Mouse (Mus musculus) hindbrain, embryonic 13.5 days (tissue): ENCODE results near the gene Zmiz1. TPM values are rescaled to one million over a fixed set of nuclear protein-coding genes. Genes with fewer than 3 reads are reported as not detected.

Experiments
- ATAC-seq: fragments of 200-750 bp; cut with Nextera tagmentation; 2 replicates; pipeline ENCODE4 v1.8.0; 2017; ENCODE audit warnings: moderate TSS enrichment; ENCODE audit not compliant: low FRiP score
- H3K27ac ChIP-seq: fragments of 300-500 bp; sonication (generic); 2 replicates; pipeline ENCODE4 v1.5.1; 2015; ENCODE audit warnings: inconsistent platforms, mild to moderate bottlenecking, moderate library complexity
- H3K27me3 ChIP-seq: fragments of 300-500 bp; sonication (generic); 2 replicates; pipeline ENCODE4 v1.6.1; 2015; ENCODE audit warnings: mild to moderate bottlenecking, inconsistent platforms
- H3K36me3 ChIP-seq: fragments of 300-500 bp; sonication (generic); 2 replicates; pipeline ENCODE4 v1.6.1; 2015; ENCODE audit warnings: mild to moderate bottlenecking, inconsistent platforms
- H3K4me1 ChIP-seq: fragments of 300-500 bp; sonication (generic); replicated peaks from 2 replicates; pipeline ENCODE4 v1.6.1; 2015; ENCODE audit warnings: inconsistent platforms
- H3K4me2 ChIP-seq: fragments of 300-500 bp; sonication (generic); 2 replicates; pipeline ENCODE4 v1.6.1; 2015; ENCODE audit warnings: inconsistent platforms, mild to moderate bottlenecking, moderate library complexity
- H3K4me3 ChIP-seq: fragments of 300-500 bp; sonication (generic); 2 replicates; pipeline ENCODE4 v1.5.1; 2015; ENCODE audit warnings: mild to moderate bottlenecking, inconsistent platforms
- H3K9ac ChIP-seq: fragments of 300-500 bp; sonication (generic); 2 replicates; pipeline ENCODE4 v1.6.1; 2015; ENCODE audit warnings: mild to moderate bottlenecking, inconsistent platforms
- H3K9me3 ChIP-seq: fragments of 300-500 bp; sonication (generic); 2 replicates; pipeline ENCODE4 v1.6.1; 2016; ENCODE audit warnings: inconsistent platforms
- WGBS: fragments of 180-500 bp; shearing (Covaris S2); methylation state at CpG from one replicate; pipeline ENCODE4 v1.1.7; 2015; 5-methylcytosine and 5-hydroxymethylcytosine counted together
- polyA plus RNA-seq: library from polyadenylated mRNA; unstranded; fragments of >200 nt; fragmentation: Nextera tagmentation; extraction: Ambion mirVana; gene quantifications from 2 replicates; pipeline ENCODE4 v1.2.1, GENCODE M21; 2015

The Zmiz1 gene
- polyA plus RNA-seq, 1 experiment from 2014 or later: 58.5 TPM

DNA sequence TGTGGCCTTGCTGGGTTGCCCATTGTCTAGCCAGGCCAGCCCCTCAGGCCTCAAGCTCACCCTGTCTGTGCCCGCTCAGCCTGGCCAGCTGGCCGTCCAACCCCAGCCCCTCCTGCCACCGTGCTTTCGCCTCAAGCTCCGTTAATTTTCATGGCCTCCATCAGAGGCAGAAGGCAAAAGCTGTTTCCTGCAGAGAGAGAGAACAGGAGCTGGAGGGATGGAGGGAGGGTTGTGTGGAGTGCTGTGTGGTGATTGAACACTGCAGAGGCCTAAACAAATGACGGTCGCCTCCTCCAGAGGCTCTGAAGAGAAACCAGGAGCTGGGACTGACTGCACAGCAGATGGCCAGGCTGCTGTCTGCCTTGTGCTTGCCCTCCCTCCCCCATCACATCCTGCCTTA, 164.7 kb downstream of the Zmiz1 start:
- ATAC-seq: peak; percentile 30
- Histone ChIP-seq H3K9me3 (no peaks in the 10 kb centered on the region), H3K4me1 (peaks cover 98% of the 10 kb centered on the region)

DNA sequence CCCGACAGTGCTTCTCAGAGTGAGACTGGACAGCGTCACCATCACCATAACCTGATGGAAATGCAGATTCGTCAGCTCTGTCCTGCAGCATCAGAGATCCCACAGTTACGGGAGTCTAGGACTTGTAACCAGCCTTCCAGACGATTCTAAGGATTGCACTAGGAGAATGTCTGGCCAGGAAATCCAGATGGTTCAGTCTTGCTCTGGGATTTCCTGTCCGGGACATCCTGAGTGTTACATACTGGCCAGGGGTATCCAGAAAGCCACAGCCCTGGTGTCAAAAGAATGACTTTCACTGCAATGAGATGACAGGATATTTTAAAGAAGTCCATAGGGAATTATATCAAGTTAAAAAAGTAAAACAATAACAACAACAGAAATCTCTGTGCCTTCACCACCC, 165.7 kb downstream of the Zmiz1 start:
- Histone ChIP-seq H3K4me2 (no peak overlapping the region), H3K4me3 (no peak overlapping the region), H3K9ac (peak overlapping the region; percentile 57; the same call in 1 of the 2 replicates), H3K4me1 (peaks cover 98% of the 10 kb centered on the region), H3K27me3 (no peaks in the 10 kb centered on the region), H3K36me3 (peaks cover 32% of the 10 kb centered on the region), H3K9me3 (no peaks in the 10 kb centered on the region), H3K27ac (peak overlapping the region; percentile 94)
- WGBS: 85% methylated on average over 6 of the region's 6 CpGs
- ATAC-seq: no peak

More for the DNA sequence above, 164.7 kb downstream of the Zmiz1 start:
- H3K4me2 ChIP-seq: no peak overlapping the region
- H3K36me3 ChIP-seq: peaks cover 28% of the 10 kb centered on the region
- 14% methylated on average over 7 of the region's 7 CpGs for WGBS
- H3K27ac ChIP-seq: peak overlapping the region; percentile 94
- peak overlapping the region; percentile 57; the same call in 1 of the 2 replicates for H3K9ac ChIP-seq
- no peaks in the 10 kb centered on the region for H3K27me3 ChIP-seq
- H3K4me3 ChIP-seq: no peak overlapping the region

DNA sequence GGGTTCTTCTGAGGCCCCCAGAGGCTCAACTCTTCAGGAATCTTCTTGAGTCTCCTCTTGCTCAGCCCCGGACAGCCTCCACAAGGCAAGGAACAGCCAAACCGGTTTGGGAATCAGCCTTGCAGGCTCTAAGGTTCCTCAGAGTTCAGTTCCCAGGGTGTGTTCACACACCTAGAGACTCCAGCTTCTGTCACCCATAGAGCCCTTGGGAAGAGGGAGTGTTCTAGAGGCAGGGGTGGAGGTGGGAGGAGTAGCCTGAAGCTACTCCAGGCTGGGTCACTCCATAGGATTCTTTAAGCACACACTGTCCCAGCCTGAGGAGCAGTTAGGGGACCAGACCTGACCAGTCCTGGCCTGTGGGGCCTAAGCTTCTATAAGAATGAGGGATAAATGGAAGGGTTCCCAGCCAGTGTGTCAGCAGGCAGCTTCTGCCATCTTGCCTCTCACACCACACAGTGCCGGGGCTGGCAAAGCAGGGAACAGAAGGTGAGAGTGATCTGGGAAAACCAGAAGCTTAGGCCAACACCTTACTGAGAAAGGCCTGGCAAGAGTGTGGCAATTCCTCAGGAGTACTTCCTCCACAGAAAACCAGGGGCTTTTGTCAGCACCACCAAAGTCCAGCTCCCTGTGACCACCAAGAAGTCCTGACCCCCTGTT, 168.7 kb downstream of the Zmiz1 start:
- no peak for ATAC-seq
- Histone ChIP-seq H3K9me3 (no peaks in the 10 kb centered on the region), H3K4me3 (no peak overlapping the region), H3K4me2 (no peak overlapping the region), H3K27me3 (no peaks in the 10 kb centered on the region), H3K36me3 (peaks cover 33% of the 10 kb centered on the region), H3K27ac (no peak overlapping the region), H3K9ac (no peak overlapping the region), H3K4me1 (peaks cover 96% of the 10 kb centered on the region)
- WGBS: 93% methylated on average over 3 of the region's 3 CpGs

DNA sequence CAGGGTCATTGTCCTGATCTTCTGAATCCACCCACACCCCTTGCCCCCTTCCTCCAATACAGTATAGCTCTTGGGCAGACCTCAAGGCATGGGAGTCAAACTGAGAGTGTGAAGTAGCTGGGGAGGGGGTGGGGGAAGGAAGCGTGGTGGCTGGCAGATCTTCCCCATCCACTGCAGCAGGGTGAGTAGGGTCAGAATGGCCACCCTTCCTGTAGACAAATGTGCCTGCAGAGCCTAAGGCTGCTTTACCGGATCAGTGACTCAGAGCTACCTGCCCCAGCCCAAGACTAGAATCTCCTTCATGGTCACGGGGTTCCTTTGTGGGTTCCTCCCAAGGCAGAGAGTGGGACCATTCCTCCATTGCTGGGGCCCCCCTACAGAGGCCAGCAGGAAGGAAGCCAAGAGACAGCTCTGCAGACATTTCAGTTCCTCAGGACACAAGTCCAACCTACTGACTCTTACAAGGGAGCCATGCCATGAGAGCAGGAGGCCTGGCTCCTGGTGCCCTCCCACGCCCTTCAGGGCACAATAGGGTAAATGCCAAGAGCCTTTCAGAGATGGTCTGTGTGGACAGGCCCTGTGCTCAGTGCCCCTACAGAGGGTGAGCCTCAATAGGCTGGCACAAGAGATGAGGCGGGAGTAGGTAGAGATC, 169.6 kb downstream of the Zmiz1 start:
- no peak for ATAC-seq
- H3K27me3 ChIP-seq: no peaks in the 10 kb centered on the region
- peaks cover 33% of the 10 kb centered on the region for H3K36me3 ChIP-seq
- peak overlapping the region; percentile 18; the same call in 1 of the 2 replicates for H3K27ac ChIP-seq
- no peaks in the 10 kb centered on the region for H3K9me3 ChIP-seq
- no peak overlapping the region for H3K4me2 ChIP-seq
- WGBS: 87% methylated on average over 5 of the region's 5 CpGs
- no peak overlapping the region for H3K4me3 ChIP-seq
- H3K4me1 ChIP-seq: peaks cover 96% of the 10 kb centered on the region
- no peak overlapping the region for H3K9ac ChIP-seq

DNA sequence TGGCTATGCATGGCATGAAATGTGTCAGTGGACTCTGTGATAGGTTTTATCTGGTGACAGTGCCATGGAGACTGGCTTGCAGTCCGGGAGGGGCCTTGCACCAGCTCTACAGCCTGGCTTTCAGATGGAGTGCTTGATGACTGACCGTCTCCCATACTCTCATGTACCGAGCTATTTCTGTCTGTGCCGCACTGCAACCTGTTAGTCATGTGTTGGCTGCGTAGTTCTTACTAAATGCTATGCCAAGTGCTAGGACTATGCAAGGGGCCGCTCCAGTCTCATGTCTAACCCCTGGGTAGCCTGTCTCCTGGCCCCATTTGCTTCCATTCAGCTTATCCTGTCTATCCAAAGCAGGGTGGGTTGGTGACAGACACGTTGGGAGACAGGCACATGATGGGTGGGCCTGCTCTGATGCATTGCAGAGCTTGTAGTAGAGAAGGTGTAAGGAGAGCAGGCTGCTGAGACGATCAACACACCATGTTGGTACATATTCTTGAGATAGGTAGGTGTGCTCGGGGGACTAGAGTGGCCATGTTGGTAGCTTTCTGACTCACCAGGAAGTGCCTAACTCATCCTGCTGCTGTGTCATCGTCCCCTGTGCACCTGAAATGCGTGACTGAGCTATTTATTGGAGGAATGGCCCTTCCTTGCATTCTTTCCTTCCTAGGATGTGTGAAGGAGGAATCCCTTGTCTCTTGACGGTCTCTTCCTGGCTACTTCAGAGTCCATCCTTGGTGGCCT, 171.1 kb downstream of the Zmiz1 start:
- Histone ChIP-seq H3K27me3 (no peaks in the 10 kb centered on the region), H3K27ac (peak overlapping the region; percentile 49), H3K9ac (no peak overlapping the region)

DNA sequence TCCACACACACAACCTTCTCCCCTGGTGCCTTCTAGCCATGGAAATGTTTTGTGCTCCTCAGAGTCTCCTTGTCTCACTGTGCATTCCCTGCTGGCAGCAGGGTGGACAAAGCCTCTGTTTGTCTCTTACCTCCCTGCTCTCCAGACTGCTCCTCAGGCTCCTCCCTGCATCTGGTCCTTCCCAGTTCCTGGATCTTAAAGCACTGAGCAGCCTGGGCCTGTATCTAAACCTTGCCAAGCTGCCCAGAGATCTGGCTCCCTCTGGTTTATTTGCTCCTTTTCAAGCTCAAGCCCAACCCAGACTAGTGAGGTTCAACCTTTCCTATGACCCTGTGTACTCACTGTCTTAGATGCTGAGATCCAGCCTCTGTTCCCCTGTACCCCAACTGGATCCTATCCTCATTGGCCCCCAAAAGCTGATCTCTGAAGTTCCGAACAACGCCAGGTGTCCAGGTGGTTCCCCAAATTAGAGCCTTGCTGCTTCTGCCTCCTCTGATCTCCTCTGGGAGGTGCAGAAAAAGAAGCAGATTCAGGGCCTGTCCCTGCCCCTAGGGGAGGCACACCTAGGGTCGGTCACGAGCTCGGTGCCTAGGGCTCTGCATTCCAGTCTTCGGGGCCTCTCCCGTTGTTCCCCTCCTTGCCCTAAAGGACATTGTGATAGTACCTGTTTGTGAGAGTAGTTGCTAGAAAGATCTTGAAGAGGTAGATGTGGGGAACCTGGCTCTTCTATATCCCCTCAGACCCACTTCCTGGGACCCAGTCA, 171.8 kb downstream of the Zmiz1 start:
- WGBS: 95% methylated on average over 7 of the region's 7 CpGs

More for the DNA sequence above, 171.1 kb downstream of the Zmiz1 start:
- ATAC-seq: no peak
- Histone ChIP-seq H3K9me3 (no peaks in the 10 kb centered on the region), H3K4me3 (no peak overlapping the region), H3K4me1 (peaks cover 96% of the 10 kb centered on the region), H3K4me2 (no peak overlapping the region), H3K36me3 (peaks cover 23% of the 10 kb centered on the region)
- 90% methylated on average over 12 of the region's 12 CpGs for WGBS

DNA sequence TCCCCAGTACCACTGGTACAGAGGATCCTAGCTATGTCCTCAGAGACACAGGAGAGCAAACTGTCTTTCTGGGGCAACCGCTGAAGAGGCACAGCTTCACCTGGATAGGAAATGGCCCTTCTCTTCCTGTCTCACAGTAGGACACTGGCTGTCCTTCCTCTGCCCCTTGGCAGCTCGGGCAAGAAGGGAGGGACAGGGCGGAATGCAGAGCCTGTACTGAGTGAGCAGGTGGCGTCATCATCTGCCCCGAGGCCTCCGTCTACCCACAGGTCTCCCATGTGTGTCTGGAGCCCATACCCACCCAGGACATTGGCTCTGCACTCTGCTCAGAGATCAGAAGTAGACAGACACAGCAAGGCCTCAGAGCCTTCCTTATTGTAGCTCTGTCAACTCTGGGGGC, 172.5 kb downstream of the Zmiz1 start:
- Histone ChIP-seq H3K27me3 (no peaks in the 10 kb centered on the region), H3K9ac (no peak overlapping the region), H3K4me2 (no peak overlapping the region), H3K4me1 (peaks cover 97% of the 10 kb centered on the region), H3K9me3 (no peaks in the 10 kb centered on the region), H3K4me3 (no peak overlapping the region), H3K36me3 (peaks cover 24% of the 10 kb centered on the region), H3K27ac (peak overlapping the region; percentile 49)
- 89% methylated on average over 5 of the region's 6 CpGs for WGBS
- no peak for ATAC-seq

More for the DNA sequence above, 171.8 kb downstream of the Zmiz1 start:
- no peak overlapping the region for H3K4me2 ChIP-seq
- peak overlapping the region; percentile 49 for H3K27ac ChIP-seq
- no peak overlapping the region for H3K4me3 ChIP-seq
- no peak overlapping the region for H3K9ac ChIP-seq
- no peak for ATAC-seq
- H3K9me3 ChIP-seq: no peaks in the 10 kb centered on the region
- H3K4me1 ChIP-seq: peaks cover 97% of the 10 kb centered on the region
- H3K27me3 ChIP-seq: no peaks in the 10 kb centered on the region
- peaks cover 22% of the 10 kb centered on the region for H3K36me3 ChIP-seq

DNA sequence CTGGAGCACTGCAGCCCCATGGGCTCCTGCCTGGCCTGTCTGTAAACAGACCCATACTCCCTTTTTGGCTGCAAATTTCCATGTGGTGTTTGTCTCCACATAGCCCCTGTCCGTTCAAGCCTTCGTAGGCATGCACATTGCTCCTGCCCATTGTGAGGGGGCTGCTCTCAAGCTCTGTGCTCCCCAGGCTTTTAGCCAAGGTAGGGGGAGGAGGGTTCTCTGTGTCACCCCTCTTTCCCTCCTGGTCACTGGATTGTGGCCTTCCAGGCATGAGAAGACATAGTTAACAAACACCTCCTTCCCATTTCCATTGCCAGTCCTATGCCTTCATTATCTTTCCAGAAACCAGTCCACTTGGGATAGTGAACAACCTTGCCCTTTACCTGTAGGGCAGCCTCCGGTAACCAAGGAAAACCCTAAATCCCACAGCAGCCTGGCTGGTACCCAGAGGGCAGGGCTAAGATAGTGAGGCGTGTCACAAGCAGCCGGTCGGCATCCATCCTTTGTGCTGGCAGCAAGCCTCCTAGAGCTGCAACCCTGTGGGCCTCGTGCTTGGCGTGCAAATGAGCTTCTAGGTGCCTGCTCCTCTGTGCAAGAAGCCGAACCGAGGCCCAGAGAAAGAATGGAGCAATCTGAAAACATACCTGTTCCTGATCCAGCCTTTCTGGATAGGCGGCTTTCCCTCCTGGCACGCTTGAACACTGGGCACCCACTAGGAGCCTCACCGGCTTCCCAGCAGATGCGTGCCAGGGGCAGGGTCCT, 174.7 kb downstream of the Zmiz1 start:
- peak; percentile 67 for ATAC-seq
- H3K27me3 ChIP-seq: no peaks in the 10 kb centered on the region
- WGBS: 66% methylated on average over 14 of the region's 14 CpGs
- no peak overlapping the region for H3K4me3 ChIP-seq
- H3K4me1 ChIP-seq: peaks cover 94% of the 10 kb centered on the region
- H3K9me3 ChIP-seq: no peaks in the 10 kb centered on the region
- 0 out of 2 replicates have a peak overlapping the region, but pooled peaks have one; percentile 0 for H3K4me2 ChIP-seq
- peak overlapping the region; percentile 85 for H3K27ac ChIP-seq
- H3K36me3 ChIP-seq: peaks cover 38% of the 10 kb centered on the region
- H3K9ac ChIP-seq: peak overlapping the region; percentile 14

DNA sequence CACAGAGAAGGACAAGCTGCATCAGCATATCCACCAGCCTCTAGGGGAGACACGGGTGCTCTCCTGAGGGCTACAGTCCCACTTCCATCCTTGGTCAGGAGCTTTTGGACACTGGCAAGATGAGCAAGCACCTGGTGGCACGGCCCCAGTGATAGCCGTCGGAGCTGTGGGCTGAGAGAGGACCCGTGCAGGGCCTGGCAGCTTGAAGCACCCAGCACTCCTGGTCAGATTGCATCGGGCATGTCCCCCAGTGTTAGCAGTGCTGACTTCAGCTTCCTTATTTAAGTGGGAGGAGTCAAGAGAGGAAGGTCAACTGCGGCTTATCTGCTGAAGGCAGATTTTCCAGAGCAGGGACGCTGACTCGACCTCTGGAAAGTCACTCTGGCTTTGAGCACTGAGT, 175.3 kb downstream of the Zmiz1 start:
- 76% methylated on average over 9 of the region's 9 CpGs for WGBS
- peaks cover 42% of the 10 kb centered on the region for H3K36me3 ChIP-seq
- H3K27me3 ChIP-seq: no peaks in the 10 kb centered on the region
- H3K4me1 ChIP-seq: peaks cover 94% of the 10 kb centered on the region
- H3K4me3 ChIP-seq: no peak overlapping the region
- peak overlapping the region; percentile 14 for H3K9ac ChIP-seq
- 0 out of 2 replicates have a peak, but pooled peaks have one; percentile 2 for ATAC-seq
- H3K27ac ChIP-seq: peak overlapping the region; percentile 85
- H3K9me3 ChIP-seq: no peaks in the 10 kb centered on the region
- no peak overlapping the region for H3K4me2 ChIP-seq

DNA sequence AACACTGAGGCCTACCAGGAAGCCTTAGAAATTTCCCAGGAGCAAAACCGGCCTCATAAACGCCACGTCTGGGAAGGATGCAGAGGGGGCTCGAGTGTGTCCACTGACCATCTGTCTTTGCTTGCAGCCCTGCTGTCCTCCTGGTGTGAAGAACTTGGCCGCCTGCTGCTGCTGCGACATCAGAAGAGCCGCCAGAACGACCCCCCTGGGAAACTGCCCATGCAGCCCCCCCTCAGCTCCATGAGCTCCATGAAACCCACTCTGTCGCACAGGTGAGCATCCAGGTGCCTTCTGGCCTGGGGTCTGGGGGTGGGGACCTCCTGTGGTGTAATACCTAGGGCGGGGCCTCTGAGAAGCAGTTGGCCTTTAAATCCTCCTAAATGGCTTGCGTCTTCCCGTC, 176.8 kb downstream of the Zmiz1 start:
- peaks cover 92% of the 10 kb centered on the region for H3K4me1 ChIP-seq
- no peaks in the 10 kb centered on the region for H3K9me3 ChIP-seq
- peak overlapping the region; percentile 46; the same call in 1 of the 2 replicates for H3K9ac ChIP-seq
- 54% methylated on average over 12 of the region's 12 CpGs for WGBS
- ATAC-seq: no peak
- no peak overlapping the region for H3K4me3 ChIP-seq
- no peaks in the 10 kb centered on the region for H3K27me3 ChIP-seq
- peak overlapping the region; percentile 86 for H3K27ac ChIP-seq
- peaks cover 52% of the 10 kb centered on the region for H3K36me3 ChIP-seq
- no peak overlapping the region for H3K4me2 ChIP-seq

DNA sequence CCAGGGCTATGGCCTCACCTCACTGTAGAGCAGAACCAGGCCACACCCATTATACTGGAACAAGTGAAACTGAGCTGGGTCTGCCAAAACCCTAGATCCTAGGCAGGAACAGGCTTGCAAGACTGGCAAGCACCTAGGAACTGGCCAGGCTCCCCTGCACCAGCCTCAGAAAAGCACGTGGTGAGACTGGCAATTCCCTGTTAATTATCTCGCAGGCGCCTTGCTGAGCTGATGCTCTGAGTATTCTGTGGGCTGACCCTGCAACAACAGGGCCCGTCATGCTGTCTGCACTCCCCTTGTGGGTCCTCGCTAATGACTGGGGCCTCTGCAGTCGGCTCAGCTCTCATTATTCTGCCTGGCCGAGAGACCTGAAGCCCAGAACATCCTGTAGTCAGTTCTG, 177.3 kb downstream of the Zmiz1 start:
- H3K4me2 ChIP-seq: no peak overlapping the region
- peak; percentile 43; the same call in 1 of the 2 replicates for ATAC-seq
- WGBS: 20% methylated on average over 7 of the region's 7 CpGs
- peaks cover 87% of the 10 kb centered on the region for H3K4me1 ChIP-seq
- peaks cover 53% of the 10 kb centered on the region for H3K36me3 ChIP-seq
- no peak overlapping the region for H3K4me3 ChIP-seq
- H3K9ac ChIP-seq: peak overlapping the region; percentile 46; the same call in 1 of the 2 replicates
- H3K27me3 ChIP-seq: no peaks in the 10 kb centered on the region
- H3K9me3 ChIP-seq: no peaks in the 10 kb centered on the region
- peak overlapping the region; percentile 86 for H3K27ac ChIP-seq
